Mouse (Mus musculus) hindbrain, embryonic 16.5 days (tissue): ENCODE measurements around the gene Il17re. TPM values are rescaled to one million over a fixed set of nuclear protein-coding genes. Genes with fewer than 3 reads are reported as not detected.

Experiments used
- ATAC-seq: fragments of 200-750 bp; cut with Nextera tagmentation; 2 replicates; pipeline ENCODE4 v1.8.0; 2017; ENCODE audit warnings: moderate TSS enrichment, moderate library complexity
- H3K27ac ChIP-seq: fragments of 300-500 bp; sonication (generic); 2 replicates; pipeline ENCODE4 v1.5.1; 2014; ENCODE audit warnings: low read depth, mild to moderate bottlenecking, control low read depth, low read length, moderate library complexity
- H3K27me3 ChIP-seq: fragments of 300-500 bp; sonication (generic); replicated peaks from 2 replicates; pipeline ENCODE4 v1.6.1; 2014; ENCODE audit warnings: low read length; ENCODE audit not compliant: control insufficient read depth, insufficient read depth
- H3K36me3 ChIP-seq: fragments of 300-500 bp; sonication (generic); 2 replicates; pipeline ENCODE4 v1.6.1; 2014; ENCODE audit warnings: mild to moderate bottlenecking, low read length, moderate library complexity, mixed read lengths; ENCODE audit not compliant: control insufficient read depth, insufficient read depth
- H3K4me1 ChIP-seq: fragments of 300-500 bp; sonication (generic); 2 replicates; pipeline ENCODE4 v1.6.1; 2014; ENCODE audit warnings: low read depth, low read length; ENCODE audit not compliant: control insufficient read depth, insufficient read depth
- H3K4me2 ChIP-seq: fragments of 300-500 bp; sonication (generic); 2 replicates; pipeline ENCODE4 v1.6.1; 2014; ENCODE audit warnings: mild to moderate bottlenecking, low read length, control low read depth, moderate library complexity
- H3K4me3 ChIP-seq: fragments of 300-500 bp; sonication (generic); 2 replicates; pipeline ENCODE4 v1.5.1; 2014; ENCODE audit warnings: mild to moderate bottlenecking, low read length, control low read depth, moderate library complexity
- H3K9ac ChIP-seq: fragments of 300-500 bp; sonication (generic); 2 replicates; pipeline ENCODE4 v1.6.1; 2014; ENCODE audit warnings: low read depth, mild to moderate bottlenecking, control low read depth, low read length, moderate library complexity
- H3K9me3 ChIP-seq: fragments of 300-500 bp; sonication (generic); 2 replicates; pipeline ENCODE4 v1.6.1; 2014; ENCODE audit warnings: mild to moderate bottlenecking, low read length, moderate library complexity; ENCODE audit not compliant: control insufficient read depth
- WGBS: fragments of 180-500 bp; shearing (Covaris S2); extraction: QIAGEN DNeasy Blood & Tissue Kit; methylation state at CpG from one replicate; pipeline ENCODE4 v1.1.7; 2014; 5-methylcytosine and 5-hydroxymethylcytosine counted together
- polyA plus RNA-seq: library from polyadenylated mRNA; unstranded; fragments of >200 nt; fragmentation: Nextera tagmentation; extraction: Ambion mirVana; gene quantifications from 2 replicates; pipeline ENCODE4 v1.2.1, GENCODE M21; 2015

Il17re gene
- 0.26 and 0.34 TPM in 2 replicates for polyA plus RNA-seq

DNA sequence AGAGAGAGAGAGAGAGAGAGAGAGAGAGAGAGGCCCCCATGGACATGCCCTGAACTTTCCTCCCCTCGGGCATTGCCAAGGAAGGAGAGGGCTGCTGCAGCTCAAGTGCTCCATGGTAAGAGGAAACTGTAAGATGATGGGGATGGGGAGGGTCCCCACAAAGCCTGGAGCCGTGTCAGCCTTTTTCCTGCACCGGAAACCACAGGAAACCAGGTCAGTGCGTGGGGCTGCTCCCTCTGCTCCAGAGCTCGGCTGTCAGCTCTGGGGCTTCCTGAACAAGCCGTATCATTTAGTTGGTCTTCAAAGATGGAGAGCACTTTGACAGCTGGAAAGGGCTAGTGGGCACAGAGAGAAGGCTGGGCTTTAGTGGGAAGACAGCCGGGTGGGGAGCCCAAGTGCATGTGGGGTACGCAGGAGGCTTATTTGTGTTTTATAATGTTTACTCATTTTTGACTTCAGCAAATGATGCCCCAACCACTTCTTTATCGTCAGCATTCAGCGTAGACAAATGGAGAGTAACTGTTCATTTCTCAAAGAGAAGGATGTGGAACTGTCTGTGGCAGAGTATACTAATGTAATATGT, at the start of gene Il17re:
Gene Il17re (plus strand): TSS at position 533 of the 583 bp plus-strand sequence.
- 80% methylated on average over 10 of the region's 10 CpGs for WGBS
- no peaks in the 10 kb centered on the region for H3K9me3 ChIP-seq
- no peaks in the 10 kb centered on the region for H3K36me3 ChIP-seq
- H3K4me1 ChIP-seq = no peaks in the 10 kb centered on the region
- H3K27me3 ChIP-seq = no peaks in the 10 kb centered on the region
- H3K4me2 ChIP-seq = no peak within 1 kb of the TSS
- no peak within 1 kb of the TSS for H3K27ac ChIP-seq
- ATAC-seq = no peak
- no peak within 1 kb of the TSS for H3K4me3 ChIP-seq
- 0 out of 2 replicates have a peak within 1 kb of the TSS, but pooled peaks have one; percentile 2 for H3K9ac ChIP-seq

DNA sequence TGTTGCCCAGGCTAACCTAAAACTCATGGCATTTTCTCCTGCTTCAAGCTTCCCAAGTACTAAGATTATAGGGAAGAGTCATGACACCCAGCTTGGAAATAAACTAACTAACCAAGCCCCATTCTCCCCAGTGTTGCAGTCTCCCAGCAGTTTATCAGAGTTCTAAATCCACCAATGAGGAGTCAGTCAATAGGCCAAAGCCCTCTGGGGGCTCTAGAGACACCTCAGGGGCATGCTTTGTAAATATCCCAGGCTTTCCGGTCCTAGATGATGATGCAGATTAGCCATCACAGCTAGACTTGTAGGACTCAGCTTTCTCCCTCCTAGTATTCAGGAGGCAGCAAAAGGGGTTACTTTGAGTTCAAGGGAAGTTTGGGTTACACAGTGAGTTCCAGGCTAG, 48.3 kb upstream of the Il17re start:
- Histone ChIP-seq H3K27me3 (no peaks in the 10 kb centered on the region), H3K9ac (no peak overlapping the region), H3K4me2 (no peak overlapping the region), H3K27ac (no peak overlapping the region), H3K4me1 (no peaks in the 10 kb centered on the region), H3K36me3 (peaks cover 3% of the 10 kb centered on the region; the same call in 1 of the 2 replicates), H3K9me3 (no peaks in the 10 kb centered on the region), H3K4me3 (no peak overlapping the region)
- WGBS = 86% methylated on average over 1 of the region's 1 CpGs
- ATAC-seq = no peak

DNA sequence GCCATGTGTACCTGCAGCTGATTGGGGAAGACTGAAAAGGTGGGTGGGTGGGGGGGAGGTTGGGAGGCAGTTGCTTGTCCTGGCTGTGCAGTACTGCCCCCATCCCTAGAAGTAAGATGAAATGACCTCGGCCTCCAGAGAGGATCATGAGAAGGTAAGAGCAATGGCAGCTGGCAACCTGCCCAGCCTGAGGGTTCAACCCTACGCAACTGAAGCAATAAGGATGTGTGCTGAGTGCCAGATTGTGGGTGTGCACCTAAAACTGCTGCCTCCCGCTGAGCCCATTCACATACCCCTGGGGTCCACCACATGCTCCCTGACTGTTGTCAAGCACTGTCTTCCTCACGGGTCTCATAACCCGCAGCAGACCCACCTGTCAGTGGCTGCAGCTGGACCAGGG, 41.9 kb upstream of the Il17re start:
- WGBS = 88% methylated on average over 5 of the region's 5 CpGs
- no peak for ATAC-seq
- H3K4me1 ChIP-seq = peaks cover 18% of the 10 kb centered on the region

DNA sequence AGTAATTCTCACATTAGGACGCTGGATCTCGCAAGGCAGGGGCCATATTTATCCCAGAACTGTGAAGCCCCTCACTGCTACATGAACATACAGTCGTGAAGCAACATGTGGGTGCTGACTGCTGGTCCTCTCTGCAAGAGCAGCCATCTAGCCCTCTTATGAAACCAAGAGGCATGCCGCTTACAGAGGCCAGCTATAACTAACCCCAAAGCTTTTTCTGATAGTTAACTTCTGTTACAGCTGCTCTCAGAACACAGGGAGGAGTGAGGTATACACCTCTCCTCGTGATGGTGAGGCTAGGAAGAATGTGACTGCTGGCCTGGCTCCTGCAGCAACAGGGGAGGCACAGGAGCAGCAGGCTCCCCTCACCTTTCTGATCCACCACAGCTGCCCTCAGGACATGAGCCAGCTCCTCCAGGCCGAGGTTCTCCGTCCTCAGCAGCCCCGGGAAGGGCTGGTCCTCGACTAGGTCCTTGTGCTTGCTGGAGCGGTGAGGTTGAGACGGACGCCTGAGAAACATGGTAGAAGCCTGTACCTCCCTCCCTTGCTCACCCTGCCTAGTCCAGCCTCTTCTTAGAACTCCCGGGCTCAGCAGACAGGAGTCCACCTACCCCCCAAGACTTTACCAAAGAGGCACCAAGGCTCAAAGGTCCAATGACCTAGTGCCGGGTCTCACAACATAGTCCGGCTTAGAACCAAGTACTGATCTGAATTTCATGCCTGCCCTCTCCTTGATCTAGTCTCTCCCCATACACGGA, 39.7 kb upstream of the Il17re start:
- H3K9me3 ChIP-seq = no peaks in the 10 kb centered on the region
- H3K4me1 ChIP-seq = peaks cover 18% of the 10 kb centered on the region
- H3K4me2 ChIP-seq = peak overlapping the region; percentile 98
- peak overlapping the region; percentile 46 for H3K27ac ChIP-seq
- H3K27me3 ChIP-seq = no peaks in the 10 kb centered on the region
- peak; percentile 60 for ATAC-seq
- WGBS = 13% methylated on average over 16 of the region's 16 CpGs
- H3K9ac ChIP-seq = peak overlapping the region; percentile 72
- peaks cover 6% of the 10 kb centered on the region; the same call in 1 of the 2 replicates for H3K36me3 ChIP-seq
- peak overlapping the region; percentile 63 for H3K4me3 ChIP-seq

More for the DNA sequence above, 41.9 kb upstream of the Il17re start:
- Histone ChIP-seq H3K9ac (no peak overlapping the region), H3K27ac (no peak overlapping the region), H3K36me3 (peaks cover 6% of the 10 kb centered on the region; the same call in 1 of the 2 replicates), H3K9me3 (no peaks in the 10 kb centered on the region), H3K27me3 (no peaks in the 10 kb centered on the region), H3K4me2 (no peak overlapping the region), H3K4me3 (no peak overlapping the region)

DNA sequence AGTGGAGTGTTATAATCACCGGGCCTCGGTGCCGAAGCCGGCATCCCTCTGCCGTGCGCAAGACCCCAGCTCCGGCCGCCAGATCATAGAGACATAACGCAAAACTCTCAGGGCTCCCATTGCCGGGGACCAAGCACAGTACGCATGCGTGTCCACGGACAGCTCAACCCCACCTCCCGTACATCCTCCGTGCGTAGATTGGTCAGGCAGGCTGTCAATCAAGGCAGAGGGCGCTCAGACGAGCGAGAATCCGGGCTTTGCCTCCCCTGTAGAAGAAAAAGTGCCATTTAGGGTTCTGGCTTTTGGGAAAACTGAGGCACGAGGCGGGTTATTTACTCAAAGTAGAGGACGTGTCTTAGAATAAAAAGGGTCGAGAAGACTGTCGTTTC, 39.1 kb upstream of the Il17re start, which contains the start of gene Rpusd3:
Gene Rpusd3 (minus strand): TSS at position 142 of the 389 bp plus-strand sequence.
- Histone ChIP-seq H3K27me3 (no peaks in the 10 kb centered on the region), H3K4me1 (peaks cover 18% of the 10 kb centered on the region), H3K4me2 (peak within 1 kb of the TSS; percentile 98), H3K9ac (peak within 1 kb of the TSS; percentile 72), H3K4me3 (peak within 1 kb of the TSS; percentile 63), H3K9me3 (no peaks in the 10 kb centered on the region), H3K36me3 (peaks cover 6% of the 10 kb centered on the region; the same call in 1 of the 2 replicates), H3K27ac (peak within 1 kb of the TSS; percentile 46)
- peak; percentile 98 for ATAC-seq
- 0% methylated on average over 25 of the region's 25 CpGs for WGBS

DNA sequence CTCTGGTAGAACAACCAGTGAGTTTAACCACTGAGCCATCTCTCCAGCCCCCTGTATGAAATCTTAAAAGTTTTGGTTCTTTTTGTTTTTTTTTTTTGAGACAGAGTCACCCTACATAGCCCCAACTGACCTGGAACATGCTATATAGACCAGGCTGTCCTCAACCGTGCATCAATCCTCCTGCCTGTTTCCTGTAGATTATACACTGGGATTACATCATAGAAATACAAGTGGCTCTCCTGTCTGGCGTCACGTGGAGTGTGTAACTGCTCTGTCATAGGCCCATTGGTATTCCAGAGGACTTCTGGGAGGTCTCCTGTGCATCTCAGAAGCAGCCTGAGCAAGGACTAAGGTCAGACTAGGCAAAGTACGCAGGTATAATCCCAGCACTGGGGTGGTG, 35.3 kb upstream of the Il17re start:
- ATAC-seq = no peak
- WGBS = 83% methylated on average over 4 of the region's 4 CpGs
- Histone ChIP-seq H3K27me3 (no peaks in the 10 kb centered on the region), H3K4me2 (no peak overlapping the region), H3K36me3 (no peaks in the 10 kb centered on the region), H3K9ac (no peak overlapping the region), H3K4me1 (peaks cover 10% of the 10 kb centered on the region), H3K9me3 (peaks cover 2% of the 10 kb centered on the region), H3K4me3 (no peak overlapping the region), H3K27ac (no peak overlapping the region)

DNA sequence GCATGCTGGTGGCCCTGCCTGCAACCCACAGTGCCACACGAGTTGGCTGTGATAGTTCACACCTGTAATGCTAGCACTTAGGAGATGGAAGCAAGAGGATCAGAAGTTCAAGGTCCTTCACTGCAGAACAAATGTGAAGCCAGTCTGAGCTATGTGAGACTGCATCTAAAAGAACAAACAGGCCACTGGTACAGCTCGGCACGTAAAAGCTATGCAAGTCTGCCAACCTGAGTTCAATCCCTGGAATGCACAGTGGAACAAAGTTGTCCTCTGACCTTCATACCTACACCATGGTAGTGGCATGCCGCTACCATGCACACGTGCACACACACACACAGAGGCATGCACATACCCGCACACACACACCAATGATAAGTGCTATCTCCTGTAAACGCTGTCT, 34.1 kb upstream of the Il17re start:
- no peak overlapping the region for H3K4me3 ChIP-seq
- H3K9ac ChIP-seq = no peak overlapping the region
- no peak overlapping the region for H3K4me2 ChIP-seq
- 90% methylated on average over 7 of the region's 7 CpGs for WGBS
- no peaks in the 10 kb centered on the region for H3K27me3 ChIP-seq
- no peaks in the 10 kb centered on the region for H3K36me3 ChIP-seq
- peaks cover 2% of the 10 kb centered on the region for H3K9me3 ChIP-seq
- no peak for ATAC-seq
- H3K27ac ChIP-seq = no peak overlapping the region
- peaks cover 3% of the 10 kb centered on the region; the same call in 1 of the 2 replicates for H3K4me1 ChIP-seq

DNA sequence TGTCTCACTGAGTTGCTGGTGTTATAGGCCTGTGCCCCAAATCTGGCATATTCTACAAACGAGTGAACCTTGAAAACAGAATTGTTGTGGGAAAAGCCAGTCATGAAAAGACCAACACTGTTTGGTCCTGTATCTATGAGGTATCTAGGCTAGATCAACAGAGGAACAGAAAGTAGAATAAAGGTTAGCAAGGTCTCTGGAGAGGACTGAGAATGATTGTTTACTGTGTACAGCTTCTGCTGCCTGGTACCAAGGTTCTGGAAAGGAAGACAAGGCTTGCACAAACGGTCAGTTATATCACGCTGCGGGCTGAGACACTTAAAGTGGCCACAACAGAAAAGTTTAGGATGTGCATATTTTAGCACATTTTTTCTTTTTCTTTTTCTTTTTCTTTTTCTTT, 31.6 kb upstream of the Il17re start:
- H3K36me3 ChIP-seq = no peaks in the 10 kb centered on the region
- no peak overlapping the region for H3K4me2 ChIP-seq
- peaks cover 2% of the 10 kb centered on the region for H3K9me3 ChIP-seq
- H3K4me1 ChIP-seq = no peaks in the 10 kb centered on the region
- no peak overlapping the region for H3K9ac ChIP-seq
- H3K4me3 ChIP-seq = no peak overlapping the region
- no peaks in the 10 kb centered on the region for H3K27me3 ChIP-seq
- no peak overlapping the region for H3K27ac ChIP-seq
- WGBS = 91% methylated on average over 4 of the region's 4 CpGs
- no peak for ATAC-seq

DNA sequence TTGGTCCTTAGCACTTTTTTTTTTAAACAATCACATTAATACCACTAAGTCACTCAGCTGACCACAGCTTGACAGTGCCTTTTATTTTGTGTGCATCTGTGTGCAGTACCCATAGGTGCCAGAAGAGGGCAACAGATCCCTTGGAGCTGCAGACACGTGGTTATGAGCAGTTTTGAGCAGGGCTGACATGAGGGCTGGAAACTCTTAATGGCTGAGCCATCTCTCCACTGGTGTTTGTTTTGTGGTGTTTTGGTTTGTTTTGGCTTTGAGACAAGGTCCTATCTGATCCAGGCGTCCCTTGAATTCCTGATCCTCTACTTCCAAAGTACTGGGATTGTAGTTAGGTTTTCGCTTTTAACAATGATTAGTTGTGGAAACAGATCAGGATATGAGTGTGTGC, 30.9 kb upstream of the Il17re start:
- no peak overlapping the region for H3K4me3 ChIP-seq
- H3K27me3 ChIP-seq = no peaks in the 10 kb centered on the region
- no peaks in the 10 kb centered on the region for H3K36me3 ChIP-seq
- peaks cover 2% of the 10 kb centered on the region for H3K9me3 ChIP-seq
- H3K4me2 ChIP-seq = no peak overlapping the region
- 68% methylated on average over 3 of the region's 3 CpGs for WGBS
- no peaks in the 10 kb centered on the region for H3K4me1 ChIP-seq
- no peak overlapping the region for H3K9ac ChIP-seq
- no peak overlapping the region for H3K27ac ChIP-seq
- no peak for ATAC-seq
